Mouse (Mus musculus): ENCODE data around the gene 4430402I18Rik.

The 4430402I18Rik gene

DNA sequence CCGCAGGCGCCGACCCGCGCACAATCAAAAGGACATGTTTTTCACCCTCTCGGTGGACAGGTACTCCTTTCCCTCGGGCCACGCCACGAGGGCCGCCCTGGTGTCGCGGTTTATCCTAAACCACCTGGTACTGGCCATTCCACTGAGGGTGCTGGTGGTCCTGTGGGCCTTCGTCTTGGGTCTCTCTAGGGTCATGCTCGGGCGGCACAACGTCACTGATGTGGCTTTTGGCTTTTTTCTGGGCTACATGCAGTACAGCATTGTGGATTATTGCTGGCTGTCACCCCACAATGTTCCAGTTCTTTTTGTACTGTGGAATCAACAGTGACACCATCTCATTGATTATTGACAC, 3.1 kb downstream of the 4430402I18Rik start:
- no peak for DNase-seq

DNA sequence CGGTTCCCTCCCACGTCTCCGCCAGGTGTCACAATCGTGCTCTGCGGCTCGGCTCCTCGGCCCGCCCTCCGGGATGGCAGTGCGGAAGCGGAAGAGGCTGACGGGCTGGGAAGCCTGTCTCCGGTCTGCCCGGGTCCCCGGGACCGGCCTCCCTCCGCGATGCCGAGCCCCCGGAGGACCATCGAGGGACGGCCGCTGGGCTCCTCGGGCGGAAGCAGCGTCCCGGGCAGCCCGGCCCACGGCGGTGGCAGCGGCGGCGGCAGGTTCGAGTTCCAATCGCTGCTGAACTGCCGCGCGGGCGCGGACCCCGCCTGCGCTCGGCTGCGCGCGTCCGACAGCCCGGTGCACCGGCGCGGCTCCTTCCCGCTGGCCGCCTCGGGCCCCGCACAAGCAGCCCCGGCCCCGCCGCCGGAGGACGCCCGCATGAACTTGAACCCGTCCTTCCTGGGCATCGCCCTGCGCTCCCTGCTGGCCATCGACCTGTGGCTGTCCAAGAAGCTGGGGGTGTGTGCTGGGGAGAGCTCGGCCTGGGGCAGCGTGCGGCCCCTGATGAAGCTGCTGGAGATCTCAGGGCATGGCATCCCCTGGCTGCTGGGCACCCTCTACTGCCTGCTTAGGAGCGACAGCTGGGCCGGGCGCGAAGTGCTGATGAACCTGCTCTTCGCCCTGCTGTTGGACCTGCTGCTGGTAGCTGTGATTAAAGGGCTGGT, 3.6 kb downstream of the 4430402I18Rik start, which contains the start of gene Plpp6:
Plpp6 (plus strand) TSS at position 112 of the 710 bp plus-strand sequence.
- peak; percentile 82 for DNase-seq

DNA sequence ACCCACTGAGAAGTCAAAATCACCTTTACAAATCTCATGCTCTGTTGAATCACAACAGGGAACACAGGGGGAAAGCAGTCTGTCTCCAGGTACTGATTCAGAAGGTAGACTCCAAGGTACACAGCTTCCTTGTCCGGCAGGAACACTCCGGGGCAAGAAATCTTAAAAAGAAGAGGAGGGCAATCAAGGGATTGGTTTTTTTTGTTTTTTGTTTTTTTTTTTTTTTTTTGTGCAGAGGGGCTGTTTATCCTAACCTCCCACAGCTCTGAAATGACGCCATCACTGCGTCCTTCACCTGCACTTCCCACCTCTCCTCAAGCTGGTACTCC, 4.1 kb downstream of the 4430402I18Rik start:
- no peak for DNase-seq

DNA sequence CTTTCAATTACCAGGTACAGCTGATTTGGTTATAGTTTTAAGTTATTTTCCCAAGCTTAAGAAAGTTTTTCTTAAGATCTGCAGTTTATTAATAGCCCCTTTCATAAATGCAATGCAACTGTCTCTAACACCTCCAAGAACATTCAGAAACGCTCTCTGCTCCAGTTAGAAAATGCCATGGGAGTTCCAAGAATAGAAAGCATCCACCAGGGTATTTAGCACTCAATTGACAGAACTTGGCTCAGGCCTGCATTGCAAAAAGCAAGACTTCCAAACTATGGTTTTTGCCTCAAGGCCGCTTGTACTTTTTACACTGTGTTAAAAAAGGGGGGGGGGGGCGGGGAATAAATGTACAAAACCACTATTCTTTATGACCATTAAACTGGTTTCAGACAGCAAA, 4.5 kb downstream of the 4430402I18Rik start:
- no peak for DNase-seq

DNA sequence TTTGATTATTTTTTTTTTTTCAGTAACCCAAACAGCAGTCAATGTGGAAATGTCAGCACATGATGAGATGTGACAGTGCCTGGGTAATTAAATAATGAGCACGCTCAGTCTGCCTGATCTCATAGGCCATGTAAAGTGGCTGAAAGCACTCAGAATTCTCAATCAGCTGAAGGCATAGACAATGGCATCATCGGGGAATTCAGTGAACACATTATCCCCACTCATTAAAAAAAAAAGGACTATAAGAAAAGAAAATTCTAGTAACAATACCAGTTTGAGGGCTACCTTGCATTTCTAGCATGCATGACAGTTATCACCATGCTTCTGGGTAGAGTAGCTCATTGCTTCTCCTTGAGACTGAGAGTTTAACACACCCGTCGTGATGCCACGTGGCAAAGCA, 16.3 kb downstream of the 4430402I18Rik start:
- no peak for DNase-seq

DNA sequence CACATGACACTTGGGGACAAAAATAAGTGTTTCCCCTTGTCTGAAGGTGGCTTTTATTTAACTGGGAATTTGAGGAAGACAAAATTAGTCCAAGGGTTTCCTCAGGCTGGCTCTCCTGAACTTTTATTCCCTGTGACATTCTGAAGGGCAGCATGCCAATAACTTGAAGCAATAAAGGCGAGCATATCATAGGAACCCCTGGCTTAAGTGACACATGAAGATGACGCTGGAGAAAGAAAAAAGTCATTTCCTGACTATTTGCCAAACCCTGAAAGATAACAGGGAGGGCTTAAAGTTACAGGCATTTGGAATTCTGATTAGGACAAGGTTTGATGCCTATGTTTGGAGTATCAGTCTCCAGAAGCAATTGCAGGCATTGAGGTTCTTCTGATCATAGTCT, 20.3 kb downstream of the 4430402I18Rik start:
- no peak for DNase-seq

DNA sequence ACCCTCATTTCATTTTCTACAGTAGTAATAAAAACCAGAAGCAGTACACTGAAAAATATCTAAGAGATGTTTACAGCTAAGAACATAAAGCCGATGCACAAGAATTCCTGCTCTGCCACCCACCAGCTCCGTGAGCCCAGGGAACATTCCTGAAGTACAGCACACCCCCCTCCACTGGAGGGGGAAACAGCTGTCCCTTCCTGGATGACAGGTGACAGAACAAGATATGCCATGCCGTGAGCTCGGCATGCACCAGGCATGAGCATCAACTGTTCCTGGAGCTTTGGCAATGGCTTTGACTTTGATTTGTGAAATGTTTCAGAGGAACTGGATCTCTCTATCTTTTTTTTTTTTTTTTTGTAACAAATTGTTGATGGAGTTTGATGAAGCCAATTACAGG, 20.8 kb downstream of the 4430402I18Rik start:
- no peak for DNase-seq

DNA sequence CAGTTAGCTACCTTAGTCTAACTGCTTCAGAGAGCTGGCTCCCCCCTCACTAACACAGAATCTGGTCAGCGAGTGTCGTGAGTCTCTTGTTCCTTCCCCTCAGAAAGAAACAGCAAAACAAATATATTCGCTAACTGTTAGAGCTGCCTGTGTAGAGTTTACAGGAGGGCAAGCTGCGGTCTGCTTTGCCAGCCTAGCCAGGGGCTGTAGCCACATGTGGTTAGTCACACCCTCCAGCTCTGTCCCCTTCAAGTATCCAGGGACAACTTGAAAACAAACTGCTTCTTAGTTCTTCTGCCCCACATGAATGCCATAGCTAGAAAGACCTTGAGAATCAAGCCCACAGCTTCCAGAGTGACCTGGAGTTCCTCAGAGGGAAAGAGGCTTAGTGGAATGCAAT, 26.3 kb downstream of the 4430402I18Rik start:
- no peak for DNase-seq

DNA sequence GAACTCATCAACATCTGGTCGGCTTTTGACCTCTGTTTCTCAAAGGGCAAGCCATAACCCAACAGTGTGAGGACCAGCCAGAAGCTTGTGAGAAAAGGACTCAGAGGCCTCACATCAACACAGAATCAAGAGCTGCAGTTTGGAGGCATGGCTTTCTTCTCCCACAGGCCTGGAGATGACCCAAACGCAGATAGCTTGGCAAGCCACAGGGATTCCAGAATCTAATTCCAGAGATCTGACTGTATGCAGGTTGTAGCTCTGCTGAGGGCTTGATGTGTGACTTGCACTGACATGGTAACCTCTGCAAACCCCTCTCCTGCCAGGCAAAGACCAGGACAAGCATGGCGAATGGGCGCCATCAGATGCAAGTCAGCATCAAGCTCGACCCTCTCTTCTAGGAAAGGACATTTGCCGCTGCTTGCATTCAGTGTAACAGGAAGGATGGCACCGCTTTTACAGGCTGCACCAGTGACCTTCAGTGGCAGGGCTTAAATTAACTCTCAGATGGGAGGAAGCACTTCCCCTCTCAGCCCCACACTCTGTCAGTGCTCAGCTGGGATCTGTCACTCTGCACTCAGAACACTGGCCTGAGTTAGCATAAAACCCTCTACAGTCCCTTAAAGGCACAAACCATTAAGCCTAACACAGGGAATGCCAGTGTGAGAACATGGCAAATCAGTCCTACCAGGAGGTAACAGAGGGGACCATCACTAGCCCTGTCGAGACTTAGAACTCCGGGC, 27.3 kb downstream of the 4430402I18Rik start:
- DNase-seq = no peak

DNA sequence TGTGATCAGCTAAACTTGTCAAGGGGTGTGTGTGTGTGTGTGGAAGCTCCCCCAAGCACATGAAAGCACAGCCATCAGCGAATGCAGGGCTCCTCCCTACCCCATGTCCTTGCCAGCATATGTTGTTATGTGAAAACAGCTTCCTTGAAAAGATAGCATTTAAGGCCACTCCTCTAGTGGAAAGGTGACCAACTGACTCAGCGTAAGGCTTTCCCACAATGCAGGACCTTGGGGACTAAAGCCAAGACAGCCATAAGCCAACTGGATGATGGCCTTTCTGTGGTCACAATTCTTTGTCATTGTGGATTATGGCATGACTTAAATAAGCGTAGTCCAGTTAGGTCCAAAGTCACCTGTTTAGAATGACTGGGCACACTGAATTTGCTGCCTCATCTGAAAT, 32.7 kb downstream of the 4430402I18Rik start:
- no peak for DNase-seq

DNA sequence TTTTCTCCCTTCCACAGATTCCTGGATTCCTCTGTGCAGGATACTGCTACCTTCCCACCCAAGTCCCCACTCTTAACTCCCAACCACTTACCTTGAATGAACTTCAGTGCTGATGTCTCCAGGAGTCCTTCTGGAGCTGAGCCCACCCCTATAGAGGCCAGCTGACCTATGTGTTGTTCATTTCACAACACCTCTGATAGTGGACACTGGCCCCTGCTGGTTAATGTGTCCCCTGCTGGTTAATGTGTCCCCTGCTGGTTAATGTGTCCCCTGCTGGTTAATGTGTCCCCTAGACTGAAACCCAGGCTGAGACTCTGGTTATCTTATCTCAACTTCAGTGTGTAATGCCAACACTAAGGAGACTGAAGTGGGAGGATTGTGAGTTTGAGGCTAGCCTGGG, 38.6 kb downstream of the 4430402I18Rik start:
- DNase-seq = no peak

DNA sequence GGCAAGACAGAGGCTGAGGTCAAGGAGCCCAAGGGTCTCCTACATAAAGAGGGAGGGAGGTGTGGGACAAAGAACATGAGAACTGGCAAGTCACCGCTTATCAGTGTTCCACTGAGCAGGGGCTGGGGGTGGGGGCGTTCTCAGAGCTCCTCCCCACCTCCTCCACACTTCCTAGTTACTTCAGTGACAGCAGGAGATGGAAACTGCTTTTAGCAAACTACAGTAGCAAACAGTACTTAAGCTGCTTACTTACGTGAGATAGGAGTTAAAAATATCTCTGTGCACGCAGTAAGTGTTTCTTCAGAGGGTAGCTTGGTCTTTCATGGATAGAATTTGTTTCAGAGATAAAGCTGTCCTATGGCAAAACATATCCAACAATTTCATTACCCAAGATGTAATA, 40.2 kb downstream of the 4430402I18Rik start:
- DNase-seq = no peak

DNA sequence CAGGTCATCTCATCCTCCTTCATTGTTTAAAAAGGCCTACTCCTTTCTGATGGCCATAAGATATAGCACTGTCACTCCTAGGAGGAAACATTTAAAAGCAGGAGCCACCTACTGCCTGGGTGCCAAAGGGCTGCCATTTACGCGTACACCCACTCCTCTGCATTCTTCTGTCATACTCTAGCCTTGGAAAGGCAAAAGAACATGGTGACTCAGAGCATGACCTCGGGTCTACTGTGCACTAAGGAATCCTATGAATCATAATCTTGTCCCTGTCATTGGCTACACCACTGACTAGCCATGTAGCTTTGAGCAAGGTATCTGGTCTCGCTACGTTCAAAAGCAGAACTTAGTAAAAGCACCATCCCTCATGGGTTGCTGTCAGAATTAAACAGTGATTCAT, 41.2 kb downstream of the 4430402I18Rik start:
- DNase-seq = no peak

DNA sequence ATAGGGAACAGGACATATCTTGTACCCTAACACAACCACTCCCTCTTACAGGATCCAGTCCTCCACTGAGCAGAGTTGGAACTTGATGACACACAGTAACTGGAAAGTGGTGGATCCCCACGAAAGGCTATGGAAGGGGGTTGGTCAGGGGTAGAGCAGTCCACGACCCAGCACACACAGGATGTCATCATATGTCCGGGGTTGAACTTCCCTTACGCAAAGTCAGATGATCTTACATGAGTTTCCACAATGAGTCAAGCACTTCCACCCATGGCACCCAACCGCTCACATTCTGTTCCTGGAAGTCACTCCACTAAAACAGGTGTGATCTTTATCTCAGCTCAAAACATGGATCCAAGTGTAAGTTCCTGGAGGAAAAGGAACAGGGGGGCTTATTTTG, 49.8 kb downstream of the 4430402I18Rik start:
- no peak for DNase-seq

DNA sequence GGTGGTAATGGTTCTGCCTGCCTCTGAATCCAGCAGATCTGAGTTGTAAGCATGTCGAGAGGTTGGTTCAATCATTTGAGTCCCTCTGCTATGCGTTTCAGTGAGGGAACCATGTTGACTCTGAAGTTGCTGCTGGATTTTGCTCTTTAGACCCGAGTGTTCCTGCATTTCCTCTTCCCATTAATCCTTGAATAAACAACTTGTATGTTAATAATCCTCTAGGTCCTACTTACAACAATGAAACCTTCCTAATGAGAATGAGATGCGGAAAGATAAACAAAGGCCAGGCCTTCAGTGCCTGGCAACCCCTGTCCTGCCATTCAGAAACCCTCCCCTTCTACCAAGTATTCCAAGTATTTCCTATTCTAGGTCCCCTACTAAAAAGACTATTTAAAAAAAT, 51.1 kb downstream of the 4430402I18Rik start:
- DNase-seq = no peak

DNA sequence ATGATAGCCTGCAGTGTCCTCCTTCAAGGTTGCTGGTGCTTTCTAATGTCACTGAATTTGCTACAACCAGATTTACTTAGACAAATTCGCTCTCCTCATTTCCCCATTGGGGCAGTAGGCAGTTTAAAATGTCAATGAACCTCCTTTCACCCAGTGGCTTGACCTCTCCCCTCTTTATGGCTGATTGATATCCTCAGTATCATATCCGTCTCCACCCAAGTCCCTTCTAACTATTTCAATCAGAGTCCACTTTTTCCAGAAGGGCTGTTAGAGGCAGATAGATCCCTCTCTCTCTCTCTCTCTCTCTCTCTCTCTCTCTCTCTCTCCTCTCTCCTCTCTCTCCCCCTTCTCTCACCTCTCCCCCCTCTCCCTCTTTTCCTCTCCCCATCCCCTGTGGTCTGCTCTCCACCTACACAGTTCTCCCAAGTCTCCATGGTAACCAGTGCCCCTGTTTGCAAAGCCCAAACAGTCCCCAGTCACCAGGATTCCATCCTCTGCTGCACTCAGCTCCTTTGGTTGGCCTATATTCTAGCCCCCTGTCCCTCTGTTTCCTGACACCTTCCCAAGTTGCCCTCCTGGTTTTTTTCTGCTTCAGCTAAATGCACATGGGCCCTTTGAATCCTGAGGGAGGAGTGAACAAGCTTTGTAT, 51.9 kb downstream of the 4430402I18Rik start:
- no peak for DNase-seq

DNA sequence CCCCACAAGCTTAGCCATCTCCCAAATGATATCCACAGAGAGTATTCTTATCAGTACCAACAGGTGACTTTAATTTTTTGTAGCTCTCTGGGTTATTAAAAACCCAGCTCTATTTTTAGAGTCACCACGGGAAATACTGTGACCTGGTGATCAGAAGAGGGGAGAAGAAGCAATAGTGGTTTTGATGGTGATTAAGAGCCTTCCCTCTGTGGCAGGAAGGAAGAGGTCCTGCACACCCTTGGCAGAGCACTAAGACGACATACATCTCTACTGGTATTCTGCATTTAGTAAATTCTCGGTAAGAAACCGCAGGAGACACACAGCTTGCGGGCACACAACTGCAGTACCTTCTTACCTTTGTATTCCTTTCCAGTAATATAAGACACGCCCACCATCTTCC, 53.0 kb downstream of the 4430402I18Rik start:
- DNase-seq = no peak

DNA sequence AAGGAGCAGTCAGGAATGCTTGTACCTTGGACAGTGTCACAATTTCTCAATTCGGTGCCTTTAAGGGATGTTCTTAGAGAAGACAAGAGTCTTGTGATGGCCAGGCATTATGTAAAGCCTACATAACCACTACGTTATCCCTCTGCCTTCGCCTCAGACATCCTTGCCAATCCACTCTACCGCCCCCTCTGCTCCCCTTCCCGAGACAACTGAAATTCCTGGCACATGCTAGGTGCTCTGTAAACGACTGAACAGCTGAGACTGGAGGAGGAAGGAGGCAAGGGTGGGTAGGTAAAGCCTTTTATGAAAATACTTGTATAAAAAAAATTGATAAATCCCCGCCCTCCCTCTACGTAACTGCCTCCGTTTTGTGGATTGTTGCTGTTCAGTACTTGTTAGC, 58.9 kb downstream of the 4430402I18Rik start:
- DNase-seq = no peak

DNA sequence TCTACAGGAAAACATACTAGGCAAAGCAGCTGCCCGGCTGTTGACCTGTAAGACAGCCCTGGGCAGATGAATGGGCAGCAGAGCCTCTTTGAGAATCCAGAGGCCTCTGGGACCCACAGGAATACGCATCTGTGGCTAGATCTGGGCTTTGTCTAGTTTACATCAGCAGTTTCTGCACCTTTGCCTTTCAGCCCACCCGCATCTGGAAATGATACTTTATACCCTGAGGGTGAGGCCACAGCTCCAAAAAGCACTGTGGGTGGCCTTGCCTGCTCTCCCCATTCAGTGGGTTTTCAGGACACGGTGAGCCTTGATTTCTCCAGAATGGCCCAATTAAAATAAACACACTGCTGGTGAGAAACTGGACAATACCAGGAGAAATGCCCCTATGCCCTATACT, 59.4 kb downstream of the 4430402I18Rik start:
- DNase-seq = no peak

DNA sequence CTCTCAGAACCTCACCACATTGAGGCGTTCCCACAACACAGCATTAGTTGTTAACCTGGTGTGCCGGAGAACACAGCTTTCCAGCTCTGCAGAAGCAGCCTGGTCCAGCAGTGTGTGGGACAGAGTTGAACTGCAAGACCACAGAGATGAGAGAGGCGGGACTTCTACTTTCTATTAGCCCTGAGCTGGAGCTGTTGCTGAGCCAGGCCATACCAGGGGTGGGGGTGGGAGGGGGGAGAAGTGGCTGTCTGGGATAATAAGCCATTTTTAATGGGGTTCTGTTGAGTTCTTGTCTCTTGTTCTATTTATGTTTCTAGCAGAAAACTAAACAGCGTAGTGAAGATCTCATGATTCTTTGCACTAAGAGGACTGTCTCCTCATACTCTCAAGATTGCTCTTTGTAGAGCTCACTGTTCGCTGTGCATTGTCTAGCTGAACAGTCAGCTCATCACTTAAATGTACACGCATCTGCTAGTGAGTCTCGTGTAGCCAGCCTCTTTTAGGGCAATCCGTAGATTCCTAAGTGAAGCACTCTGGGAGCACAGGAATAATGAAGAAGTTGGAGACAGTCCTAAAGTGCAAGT, 64.0 kb downstream of the 4430402I18Rik start:
- no peak for DNase-seq

DNA sequence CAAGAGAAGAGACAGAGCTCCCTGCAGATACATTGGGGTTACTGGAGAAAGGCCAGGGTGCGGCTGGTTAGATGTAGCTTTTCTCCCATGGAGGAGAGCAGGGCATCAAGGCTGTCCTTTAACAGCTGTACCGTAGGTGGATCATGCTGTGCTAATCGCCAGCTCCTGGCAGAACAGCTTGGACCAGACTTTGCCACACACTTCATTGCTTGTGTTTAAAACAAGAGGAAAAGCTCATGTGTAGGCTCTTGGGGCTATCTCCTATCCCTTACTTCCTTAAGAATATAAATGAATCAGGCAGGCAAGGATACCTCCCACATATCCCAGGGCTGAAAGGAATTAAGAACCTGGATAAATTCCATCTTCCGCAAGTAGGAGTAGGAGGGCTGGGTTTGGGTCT, 64.8 kb downstream of the 4430402I18Rik start:
- DNase-seq = no peak

DNA sequence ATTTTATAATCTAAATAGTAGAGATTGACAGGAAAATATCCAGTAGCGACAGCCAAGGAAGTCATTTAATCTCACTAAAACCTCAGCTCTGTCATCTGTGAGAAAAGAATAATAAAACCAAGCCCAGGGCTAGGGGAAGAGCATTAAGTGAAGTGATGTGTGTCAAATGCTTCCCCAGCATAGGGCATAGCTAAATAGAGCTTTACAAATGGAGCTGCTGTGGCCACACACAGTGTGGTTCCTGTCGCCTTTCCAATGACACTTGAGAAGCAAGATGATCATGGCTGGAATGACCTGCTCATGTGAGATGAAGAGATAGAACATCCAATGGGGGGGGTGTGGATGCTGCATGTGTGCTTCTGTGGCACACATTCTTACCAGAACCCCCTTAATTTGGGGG, 65.5 kb downstream of the 4430402I18Rik start:
- no peak for DNase-seq

DNA sequence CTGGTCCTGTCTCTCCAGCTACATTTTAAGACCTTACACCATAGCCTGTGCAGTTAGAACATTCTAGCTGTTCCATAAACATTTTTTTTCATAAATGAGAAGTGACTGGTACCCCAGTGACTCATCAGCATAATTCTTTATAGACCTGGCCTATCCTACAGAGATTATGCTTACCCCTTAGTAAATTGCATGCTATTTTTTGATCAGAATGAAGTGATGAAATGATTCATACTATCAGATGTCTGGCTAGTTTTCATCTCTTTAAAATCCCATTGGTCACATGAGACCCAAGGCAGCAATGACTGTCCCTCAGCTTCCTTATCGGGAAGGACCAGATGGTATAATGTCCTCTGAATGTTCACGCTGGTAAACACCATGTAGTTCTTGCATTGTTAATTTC, 66.8 kb downstream of the 4430402I18Rik start:
- DNase-seq = no peak

DNA sequence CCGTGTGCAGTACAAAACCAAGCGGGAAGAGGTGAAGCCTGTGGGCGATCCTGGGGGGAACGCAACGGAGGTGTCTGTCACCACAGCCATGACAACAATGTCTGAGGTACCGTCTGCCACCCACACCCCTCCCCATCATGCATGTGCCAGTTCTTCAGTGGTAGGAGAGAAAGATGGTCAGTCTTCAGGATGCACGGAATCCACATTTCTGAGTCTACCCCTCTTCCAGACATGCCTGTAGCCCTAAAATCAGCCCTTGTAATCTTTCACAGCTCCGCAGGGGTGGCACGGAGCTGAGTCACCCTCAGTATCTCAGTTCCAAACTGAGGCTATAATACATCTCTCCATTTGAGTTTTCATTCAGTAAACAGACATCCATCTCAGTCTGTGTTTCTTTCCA, 70.1 kb downstream of the 4430402I18Rik start:
- DNase-seq = no peak

Data from cerebellum, adult 11 months (tissue).